Mouse (Mus musculus) liver, postnatal 0 days (tissue): ENCODE results near the gene Olfr66.

Experiments used
- CTCF ChIP-seq: sonication (generic); IDR thresholded peaks from 2 replicates; pipeline ENCODE4 v1.5.1; 2016; ENCODE audit warnings: antibody characterized with exemption, low read depth
- EP300 ChIP-seq: IDR thresholded peaks from 2 replicates; pipeline ENCODE4 v1.6.1; 2016; ENCODE audit warnings: antibody characterized with exemption, low read depth, mild to moderate bottlenecking

GRCm38 (mm10) chr7:103873064-103873463 is 13.0 kb downstream of the Olfr66 start:
- TF ChIP-seq CTCF, result peak; percentile 72
- peak; percentile 62; the same call in 1 of the 2 replicates for TF ChIP-seq EP300
